Mouse (Mus musculus) heart, embryonic 13.5 days (tissue): ENCODE measurements around the gene Patl2. TPM values are rescaled to one million over a fixed set of nuclear protein-coding genes. Genes with fewer than 3 reads are reported as not detected.

Source experiments
- ATAC-seq: fragments of 200-750 bp; cut with Nextera tagmentation; 2 replicates; pipeline ENCODE4 v1.8.0; 2017; ENCODE audit warnings: moderate TSS enrichment; ENCODE audit not compliant: insufficient number of reproducible peaks, low FRiP score, low TSS enrichment; ENCODE audit errors: extremely low read depth
- H3K27ac ChIP-seq: fragments of 300-500 bp; sonication (generic); replicated peaks from 2 replicates; pipeline ENCODE4 v1.5.1; 2015; ENCODE audit warnings: moderate library complexity, mild to moderate bottlenecking, inconsistent platforms
- H3K27me3 ChIP-seq: fragments of 300-500 bp; sonication (generic); replicated peaks from 2 replicates; pipeline ENCODE4 v1.6.1; 2015; ENCODE audit warnings: mild to moderate bottlenecking, inconsistent platforms
- H3K36me3 ChIP-seq: fragments of 300-500 bp; sonication (generic); 2 replicates; pipeline ENCODE4 v1.6.1; 2015; ENCODE audit warnings: mild to moderate bottlenecking, inconsistent platforms
- H3K4me1 ChIP-seq: fragments of 300-500 bp; sonication (generic); 2 replicates; pipeline ENCODE4 v1.6.1; 2015; ENCODE audit warnings: inconsistent platforms
- H3K4me2 ChIP-seq: fragments of 300-500 bp; sonication (generic); 2 replicates; pipeline ENCODE4 v1.6.1; 2015; ENCODE audit warnings: inconsistent platforms, mild to moderate bottlenecking, moderate library complexity
- H3K4me3 ChIP-seq: fragments of 300-500 bp; sonication (generic); 2 replicates; pipeline ENCODE4 v1.5.1; 2015; ENCODE audit warnings: moderate library complexity, mild to moderate bottlenecking, inconsistent platforms
- H3K9ac ChIP-seq: fragments of 300-500 bp; sonication (generic); 2 replicates; pipeline ENCODE4 v1.6.1; 2015; ENCODE audit warnings: inconsistent platforms, mild to moderate bottlenecking, moderate library complexity
- H3K9me3 ChIP-seq: fragments of 300-500 bp; sonication (generic); 2 replicates; pipeline ENCODE4 v1.6.1; 2016; ENCODE audit warnings: inconsistent platforms
- WGBS: fragments of 180-500 bp; shearing (Covaris S2); methylation state at CpG from one replicate; pipeline ENCODE4 v1.1.7; 2015; ENCODE audit warnings: mixed read lengths; 5-methylcytosine and 5-hydroxymethylcytosine counted together
- polyA plus RNA-seq: library from polyadenylated mRNA; unstranded; fragments of >200 nt; fragmentation: Nextera tagmentation; extraction: Ambion mirVana; gene quantifications from 2 replicates; pipeline ENCODE4 v1.2.1, GENCODE M21; 2015

The Patl2 gene
- polyA plus RNA-seq, 1 experiment from 2014 or later: not detected

- Histone ChIP-seq H3K4me1 (peaks cover 3% of the 10 kb centered on the region; the same call in 1 of the 2 replicates), H3K27me3 (no peaks in the 10 kb centered on the region; the same call in 1 of the 2 replicates), H3K4me3 (no peak overlapping the region), H3K9ac (no peak overlapping the region), H3K36me3 (no peaks in the 10 kb centered on the region), H3K9me3 (no peaks in the 10 kb centered on the region), H3K27ac (no peak overlapping the region), H3K4me2 (no peak overlapping the region)
- ATAC-seq: no peak
- WGBS: 64% methylated on average over 5 of the region's 5 CpGs
Measured at GRCm38 (mm10) chr2:122141332-122141967, 44.5 kb downstream of the Patl2 start.

- 68% methylated on average over 2 of the region's 2 CpGs for whole genome bisulfite sequencing
- no peak overlapping the region for H3K27ac ChIP-seq
Measured at GRCm38 (mm10) chr2:122140815-122141214, 45.2 kb downstream of the Patl2 start.

GRCm38 (mm10) chr2:122137839-122138465, 48.0 kb downstream of the Patl2 start:
- H3K4me1 ChIP-seq: 0 out of 2 replicates have a peak, but pooled peaks cover 3% of the 10 kb centered on the region
- no peaks in the 10 kb centered on the region for H3K36me3 ChIP-seq
- H3K9me3 ChIP-seq: no peaks in the 10 kb centered on the region
- no peak overlapping the region for H3K4me2 ChIP-seq
- ATAC-seq: 0 out of 2 replicates have a peak, but pooled peaks have one; percentile 25
- WGBS: 42% methylated on average over 5 of the region's 5 CpGs
- H3K4me3 ChIP-seq: no peak overlapping the region
- H3K27me3 ChIP-seq: no peaks in the 10 kb centered on the region
- no peak overlapping the region for H3K27ac ChIP-seq
- H3K9ac ChIP-seq: no peak overlapping the region

More at GRCm38 (mm10) chr2:122140815-122141214, 45.2 kb downstream of the Patl2 start:
- Histone ChIP-seq H3K4me2 (no peak overlapping the region), H3K36me3 (no peaks in the 10 kb centered on the region), H3K27me3 (no peaks in the 10 kb centered on the region; the same call in 1 of the 2 replicates), H3K4me1 (0 out of 2 replicates have a peak, but pooled peaks cover 3% of the 10 kb centered on the region), H3K9ac (no peak overlapping the region), H3K9me3 (no peaks in the 10 kb centered on the region), H3K4me3 (no peak overlapping the region)
- ATAC-seq: no peak

GRCm38 (mm10) chr2:122132618-122133017, 53.4 kb downstream of the Patl2 start:
- ATAC-seq: no peak
- H3K4me3 ChIP-seq: no peak overlapping the region
- WGBS: 75% methylated on average over 2 of the region's 2 CpGs

GRCm38 (mm10) chr2:122132078-122132477, 53.9 kb downstream of the Patl2 start:
- 0 out of 2 replicates have a peak, but pooled peaks cover 5% of the 10 kb centered on the region for H3K4me1 ChIP-seq
- H3K36me3 ChIP-seq: no peaks in the 10 kb centered on the region
- H3K9ac ChIP-seq: no peak overlapping the region
- no peaks in the 10 kb centered on the region for H3K27me3 ChIP-seq
- H3K4me3 ChIP-seq: no peak overlapping the region
- 76% methylated on average over 2 of the region's 2 CpGs for WGBS
- H3K9me3 ChIP-seq: no peaks in the 10 kb centered on the region
- no peak overlapping the region for H3K4me2 ChIP-seq
- H3K27ac ChIP-seq: no peak overlapping the region
- ATAC-seq: no peak

More at GRCm38 (mm10) chr2:122132618-122133017, 53.4 kb downstream of the Patl2 start:
- no peaks in the 10 kb centered on the region for H3K27me3 ChIP-seq
- no peak overlapping the region for H3K4me2 ChIP-seq
- 0 out of 2 replicates have a peak, but pooled peaks cover 4% of the 10 kb centered on the region for H3K4me1 ChIP-seq
- no peak overlapping the region for H3K9ac ChIP-seq
- no peaks in the 10 kb centered on the region for H3K36me3 ChIP-seq
- H3K27ac ChIP-seq: no peak overlapping the region
- H3K9me3 ChIP-seq: no peaks in the 10 kb centered on the region

- no peaks in the 10 kb centered on the region for H3K9me3 ChIP-seq
- 85% methylated on average over 4 of the region's 4 CpGs for WGBS
Measured at GRCm38 (mm10) chr2:122127635-122128034, 58.4 kb downstream of the Patl2 start.

GRCm38 (mm10) chr2:122126765-122127347, 59.1 kb downstream of the Patl2 start:
- no peaks in the 10 kb centered on the region for H3K27me3 ChIP-seq
- H3K4me2 ChIP-seq: no peak overlapping the region
- H3K4me3 ChIP-seq: no peak overlapping the region
- H3K36me3 ChIP-seq: no peaks in the 10 kb centered on the region
- 44% methylated on average over 5 of the region's 5 CpGs for WGBS
- no peak for ATAC-seq
- no peak overlapping the region for H3K9ac ChIP-seq
- no peak overlapping the region for H3K27ac ChIP-seq
- no peaks in the 10 kb centered on the region for H3K9me3 ChIP-seq
- H3K4me1 ChIP-seq: peaks cover 17% of the 10 kb centered on the region

More at GRCm38 (mm10) chr2:122127635-122128034, 58.4 kb downstream of the Patl2 start:
- Histone ChIP-seq H3K27ac (no peak overlapping the region), H3K4me3 (no peak overlapping the region), H3K27me3 (no peaks in the 10 kb centered on the region), H3K4me1 (peaks cover 17% of the 10 kb centered on the region), H3K9ac (no peak overlapping the region), H3K4me2 (no peak overlapping the region), H3K36me3 (no peaks in the 10 kb centered on the region)
- no peak; the same call in 1 of the 2 replicates for ATAC-seq

GRCm38 (mm10) chr2:122125680-122126572, 60.1 kb downstream of the Patl2 start:
- Histone ChIP-seq H3K9ac (no peak overlapping the region), H3K36me3 (no peaks in the 10 kb centered on the region), H3K4me2 (no peak overlapping the region), H3K4me1 (peaks cover 17% of the 10 kb centered on the region), H3K27me3 (no peaks in the 10 kb centered on the region), H3K27ac (no peak overlapping the region), H3K4me3 (no peak overlapping the region), H3K9me3 (no peaks in the 10 kb centered on the region)
- ATAC-seq: peak; percentile 15; the same call in 1 of the 2 replicates
- WGBS: 35% methylated on average over 12 of the region's 12 CpGs

GRCm38 (mm10) chr2:122117961-122118958, 67.7 kb downstream of the Patl2 start, which contains the start of gene Spg11:
TSS of gene Spg11 (minus strand) at chr2:122118386.
- Histone ChIP-seq H3K27ac (peak within 1 kb of the TSS; percentile 97), H3K27me3 (no peaks in the 10 kb centered on the region), H3K36me3 (peaks cover 13% of the 10 kb centered on the region), H3K4me3 (peak within 1 kb of the TSS; percentile 77), H3K4me2 (peak within 1 kb of the TSS; percentile 70), H3K9ac (peak within 1 kb of the TSS; percentile 94), H3K4me1 (peaks cover 15% of the 10 kb centered on the region), H3K9me3 (no peaks in the 10 kb centered on the region)
- WGBS: under 1% methylated on average over 47 of the region's 47 CpGs
- ATAC-seq: peak; percentile 97

- ATAC-seq: no peak
- Histone ChIP-seq H3K4me3 (peak overlapping the region; percentile 77; the same call in 1 of the 2 replicates), H3K27ac (no peak overlapping the region), H3K4me1 (peaks cover 15% of the 10 kb centered on the region), H3K4me2 (peak overlapping the region; percentile 70), H3K9ac (no peak overlapping the region), H3K27me3 (no peaks in the 10 kb centered on the region), H3K9me3 (no peaks in the 10 kb centered on the region), H3K36me3 (peaks cover 21% of the 10 kb centered on the region)
- WGBS: 89% methylated on average over 2 of the region's 2 CpGs
Measured at GRCm38 (mm10) chr2:122116888-122117287, 69.1 kb downstream of the Patl2 start.
